Mouse (Mus musculus) intestine, embryonic 16.5 days (tissue): Measurements from ENCODE around the gene Vav1. TPM values are rescaled to one million over a fixed set of nuclear protein-coding genes. Genes with fewer than 3 reads are reported as not detected.

Experiments
- ATAC-seq: fragments of 200-750 bp; cut with Nextera tagmentation; 2 replicates; pipeline ENCODE4 v1.8.0; 2017; ENCODE audit warnings: moderate TSS enrichment, moderate library complexity
- H3K27ac ChIP-seq: fragments of 300-500 bp; sonication (generic); 2 replicates; pipeline ENCODE4 v1.5.1; 2014; ENCODE audit warnings: mild to moderate bottlenecking, low read length
- H3K27me3 ChIP-seq: fragments of 300-500 bp; sonication (generic); replicated peaks from 2 replicates; pipeline ENCODE4 v1.6.1; 2014; ENCODE audit warnings: low read length, control low read depth, mixed read lengths; ENCODE audit not compliant: control insufficient read depth, insufficient read depth
- H3K36me3 ChIP-seq: fragments of 300-500 bp; sonication (generic); 2 replicates; pipeline ENCODE4 v1.6.1; 2014; ENCODE audit warnings: low read length, control low read depth; ENCODE audit not compliant: control insufficient read depth, insufficient read depth
- H3K4me1 ChIP-seq: fragments of 300-500 bp; sonication (generic); 2 replicates; pipeline ENCODE4 v1.6.1; 2014; ENCODE audit warnings: low read length, control low read depth, mixed read lengths; ENCODE audit not compliant: control insufficient read depth, insufficient read depth
- H3K4me2 ChIP-seq: fragments of 300-500 bp; sonication (generic); 2 replicates; pipeline ENCODE4 v1.6.1; 2014; ENCODE audit warnings: low read depth, low read length, control low read depth
- H3K4me3 ChIP-seq: fragments of 300-500 bp; sonication (generic); 2 replicates; pipeline ENCODE4 v1.5.1; 2014; ENCODE audit warnings: mild to moderate bottlenecking, low read length
- H3K9ac ChIP-seq: fragments of 300-500 bp; sonication (generic); 2 replicates; pipeline ENCODE4 v1.6.1; 2014; ENCODE audit warnings: low read depth, low read length
- H3K9me3 ChIP-seq: fragments of 300-500 bp; sonication (generic); 2 replicates; pipeline ENCODE4 v1.6.1; 2016; ENCODE audit warnings: low read length, control low read depth; ENCODE audit not compliant: control insufficient read depth
- WGBS: fragments of 180-500 bp; shearing (Covaris S2); extraction: QIAGEN DNeasy Blood & Tissue Kit; methylation state at CpG from one replicate; pipeline ENCODE4 v1.1.7; 2014; 5-methylcytosine and 5-hydroxymethylcytosine counted together
- polyA plus RNA-seq: library from polyadenylated mRNA; unstranded; fragments of >200 nt; fragmentation: Nextera tagmentation; extraction: Ambion mirVana; gene quantifications from 2 replicates; pipeline ENCODE4 v1.2.1, GENCODE M21; 2015

Gene Vav1
- polyA plus RNA-seq, result 2.4 and 2.8 TPM in 2 replicates

DNA sequence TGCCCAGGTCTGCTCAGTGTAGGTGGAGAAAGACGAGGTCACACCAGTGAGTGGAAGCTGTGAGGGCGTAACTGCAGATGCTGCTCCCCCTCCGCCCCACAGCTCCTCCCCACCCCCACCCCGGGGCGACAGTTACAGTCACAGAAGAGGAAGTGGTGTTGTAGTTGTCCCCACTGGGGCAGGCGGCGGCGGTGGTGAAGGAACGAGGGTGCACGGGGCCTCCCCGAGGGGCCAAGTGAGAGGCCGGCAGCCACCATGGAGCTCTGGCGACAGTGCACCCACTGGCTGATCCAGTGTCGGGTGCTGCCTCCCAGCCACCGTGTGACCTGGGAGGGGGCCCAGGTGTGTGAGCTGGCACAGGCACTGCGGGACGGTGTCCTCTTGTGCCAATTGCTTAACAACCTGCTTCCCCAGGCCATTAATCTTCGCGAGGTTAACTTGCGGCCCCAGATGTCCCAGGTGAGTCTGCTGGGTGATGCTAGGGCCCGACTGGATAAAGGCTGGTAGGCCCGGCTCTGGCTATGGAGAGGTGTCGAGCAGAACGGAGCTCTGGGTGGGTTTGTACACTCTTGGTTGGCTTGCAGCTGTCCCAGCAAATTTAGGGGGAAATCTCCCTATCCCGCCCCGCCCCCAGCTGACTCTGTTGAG is at the start of gene Vav1:
Gene Vav1, plus strand, starts transcription at position 158 of the 648 bp plus-strand sequence.
- H3K4me3 ChIP-seq, result 0 out of 2 replicates have a peak within 1 kb of the TSS, but pooled peaks have one; percentile 9
- ATAC-seq, result no peak
- H3K36me3 ChIP-seq, result no peaks in the 10 kb centered on the region
- H3K9ac ChIP-seq, result no peak within 1 kb of the TSS
- H3K4me2 ChIP-seq, result no peak within 1 kb of the TSS
- H3K9me3 ChIP-seq, result no peaks in the 10 kb centered on the region
- H3K27me3 ChIP-seq, result no peaks in the 10 kb centered on the region
- no peak within 1 kb of the TSS for H3K27ac ChIP-seq
- 56% methylated on average over 26 of the region's 26 CpGs for WGBS
- H3K4me1 ChIP-seq, result peaks cover 5% of the 10 kb centered on the region

DNA sequence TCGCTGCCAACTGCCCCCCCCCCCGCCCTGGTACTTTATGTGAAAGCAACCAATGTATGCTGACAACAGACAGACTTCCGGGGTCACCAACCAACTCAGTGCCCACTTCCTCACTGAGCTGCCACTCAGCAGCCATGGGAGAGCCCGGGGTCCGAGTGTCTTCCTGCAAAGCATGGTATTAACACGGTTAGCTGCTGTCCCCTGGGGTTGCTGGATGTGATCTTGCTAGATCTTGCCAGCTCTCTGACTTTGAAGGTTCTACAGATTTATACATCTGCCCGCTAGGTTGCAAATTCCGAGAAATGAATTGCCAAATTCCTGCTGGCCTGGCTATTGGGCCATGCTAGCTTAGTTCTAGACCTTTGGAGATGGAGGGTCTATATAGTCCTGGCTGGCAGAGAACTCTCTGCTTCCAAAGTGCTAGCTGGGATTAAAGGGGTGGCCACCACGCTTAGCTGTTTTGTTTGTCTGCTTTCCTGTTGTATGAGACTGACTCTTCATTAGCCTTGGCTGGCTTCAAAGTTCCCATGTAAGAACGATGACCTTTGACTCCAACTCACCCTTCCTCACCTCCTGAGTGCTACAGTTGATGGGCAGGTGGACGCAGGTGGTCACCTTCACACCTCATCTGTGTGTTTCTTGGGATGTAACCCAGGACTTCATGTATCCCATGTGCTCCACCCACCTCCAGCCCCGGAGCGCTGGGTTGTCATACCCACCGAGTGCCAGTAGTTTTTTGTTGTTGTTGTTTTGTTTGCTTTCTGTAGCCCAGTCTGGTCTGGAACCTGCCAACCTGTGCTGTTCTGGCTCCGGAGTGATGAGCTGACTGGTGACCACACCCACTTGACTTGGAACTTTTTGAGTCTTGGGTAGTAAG is 48.8 kb upstream of the Vav1 start:
- H3K27me3 ChIP-seq, result no peaks in the 10 kb centered on the region
- H3K9me3 ChIP-seq, result no peaks in the 10 kb centered on the region
- no peak overlapping the region for H3K9ac ChIP-seq
- H3K27ac ChIP-seq, result no peak overlapping the region
- no peaks in the 10 kb centered on the region for H3K36me3 ChIP-seq
- no peak overlapping the region for H3K4me3 ChIP-seq
- 78% methylated on average over 15 of the region's 15 CpGs for WGBS
- ATAC-seq, result no peak
- H3K4me2 ChIP-seq, result no peak overlapping the region
- H3K4me1 ChIP-seq, result peaks cover 14% of the 10 kb centered on the region

DNA sequence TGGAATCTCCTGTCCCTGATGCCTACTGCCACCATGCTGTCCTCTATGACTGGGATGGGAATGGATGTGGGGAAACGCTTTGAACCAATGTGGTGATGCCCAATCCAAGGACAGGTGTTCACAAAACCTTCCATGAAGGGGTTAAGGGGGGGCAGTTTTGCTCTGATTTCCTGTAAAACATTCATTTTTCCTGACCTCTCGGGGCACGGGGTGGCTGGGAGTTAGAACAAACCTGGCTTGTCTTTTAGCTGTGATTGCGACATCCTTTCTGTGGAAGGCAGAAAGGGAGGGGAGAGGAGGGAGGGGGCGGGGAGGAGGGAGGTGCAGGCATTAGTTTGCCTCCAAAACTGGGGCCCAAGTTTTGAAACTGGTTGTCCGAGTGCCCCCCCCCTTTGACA is 48.2 kb upstream of the Vav1 start:
- peaks cover 4% of the 10 kb centered on the region; the same call in 1 of the 2 replicates for H3K36me3 ChIP-seq
- WGBS, result 52% methylated on average over 6 of the region's 6 CpGs
- peaks cover 17% of the 10 kb centered on the region for H3K4me1 ChIP-seq
- H3K27ac ChIP-seq, result no peak overlapping the region
- ATAC-seq, result no peak
- no peak overlapping the region for H3K4me2 ChIP-seq
- H3K9ac ChIP-seq, result no peak overlapping the region
- H3K27me3 ChIP-seq, result no peaks in the 10 kb centered on the region
- no peak overlapping the region for H3K4me3 ChIP-seq
- no peaks in the 10 kb centered on the region for H3K9me3 ChIP-seq

DNA sequence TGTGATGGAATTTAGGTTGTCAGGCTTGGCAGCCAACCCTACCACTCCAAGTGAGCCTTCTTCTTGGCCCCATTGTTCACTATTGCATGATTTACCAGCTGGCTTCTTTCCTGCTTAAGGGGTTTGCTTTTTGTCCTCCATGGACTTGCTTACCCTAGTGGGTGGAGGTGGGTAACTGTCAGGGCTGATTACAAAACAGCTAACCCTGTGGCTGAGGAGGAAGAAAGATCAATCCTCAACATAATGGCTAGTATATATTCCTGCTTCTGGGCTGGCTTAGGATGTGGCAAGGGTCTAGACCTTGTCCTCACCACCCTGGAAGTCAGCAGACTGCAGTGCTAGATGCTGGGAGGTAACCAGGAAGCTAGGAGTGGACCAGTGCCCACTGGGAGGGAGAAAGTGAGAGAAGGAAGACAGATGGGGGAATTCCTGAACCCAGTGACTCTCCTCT is 47.6 kb upstream of the Vav1 start:
- no peaks in the 10 kb centered on the region for H3K27me3 ChIP-seq
- peak overlapping the region; percentile 42 for H3K27ac ChIP-seq
- no peak overlapping the region for H3K4me3 ChIP-seq
- peaks cover 17% of the 10 kb centered on the region for H3K4me1 ChIP-seq
- no peak for ATAC-seq
- peaks cover 9% of the 10 kb centered on the region; the same call in 1 of the 2 replicates for H3K36me3 ChIP-seq
- H3K4me2 ChIP-seq, result no peak overlapping the region
- no peaks in the 10 kb centered on the region for H3K9me3 ChIP-seq
- no peak overlapping the region for H3K9ac ChIP-seq

DNA sequence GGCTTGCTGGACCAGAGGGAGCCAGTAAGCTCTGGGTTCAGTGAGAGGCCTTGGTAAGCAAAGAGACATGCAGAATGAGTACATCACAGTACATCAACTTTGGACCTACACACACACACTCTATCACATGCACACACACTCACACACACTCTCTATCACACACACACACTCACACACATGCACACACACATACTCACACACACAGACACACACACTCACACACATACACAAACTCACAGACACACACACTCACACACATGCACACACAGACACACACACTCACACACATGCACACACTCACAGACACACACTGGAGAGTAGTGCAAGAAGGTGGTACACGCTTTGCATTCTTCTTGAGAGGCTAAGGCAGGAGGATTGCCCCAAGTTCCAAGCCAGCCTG is 46.7 kb upstream of the Vav1 start:
- Histone ChIP-seq H3K9ac (no peak overlapping the region), H3K36me3 (peaks cover 17% of the 10 kb centered on the region), H3K27me3 (no peaks in the 10 kb centered on the region), H3K4me2 (no peak overlapping the region), H3K9me3 (no peaks in the 10 kb centered on the region), H3K4me3 (no peak overlapping the region), H3K27ac (peak overlapping the region; percentile 86; the same call in 1 of the 2 replicates), H3K4me1 (peaks cover 17% of the 10 kb centered on the region)
- WGBS, result 86% methylated on average over 1 of the region's 1 CpGs
- ATAC-seq, result no peak

DNA sequence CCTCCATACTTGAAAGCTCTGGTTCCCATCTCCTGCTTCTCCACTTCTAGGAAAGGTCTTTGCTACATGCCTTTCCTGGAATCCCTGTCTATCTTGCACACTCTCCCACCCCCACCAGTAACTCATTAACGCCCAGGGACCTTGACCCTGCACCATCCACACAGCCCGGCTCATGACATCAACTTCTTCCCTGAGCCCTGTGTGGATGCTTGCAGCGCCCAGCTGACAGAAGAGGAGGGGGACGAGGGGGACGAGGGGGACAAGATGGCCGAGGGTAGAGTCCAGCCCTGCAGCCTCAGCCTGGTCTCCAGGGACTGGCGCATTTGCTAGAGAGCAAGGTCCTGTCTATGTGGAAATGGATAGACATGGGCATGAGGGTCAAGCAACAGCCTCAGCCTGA is 45.9 kb upstream of the Vav1 start:
- ATAC-seq, result peak; percentile 80
- H3K36me3 ChIP-seq, result peaks cover 26% of the 10 kb centered on the region
- 35% methylated on average over 7 of the region's 7 CpGs for WGBS
- peak overlapping the region; percentile 86 for H3K27ac ChIP-seq
- H3K4me3 ChIP-seq, result peak overlapping the region; percentile 46
- H3K9me3 ChIP-seq, result no peaks in the 10 kb centered on the region
- no peaks in the 10 kb centered on the region for H3K27me3 ChIP-seq
- H3K9ac ChIP-seq, result peak overlapping the region; percentile 69
- H3K4me1 ChIP-seq, result peaks cover 17% of the 10 kb centered on the region
- H3K4me2 ChIP-seq, result peak overlapping the region; percentile 30

DNA sequence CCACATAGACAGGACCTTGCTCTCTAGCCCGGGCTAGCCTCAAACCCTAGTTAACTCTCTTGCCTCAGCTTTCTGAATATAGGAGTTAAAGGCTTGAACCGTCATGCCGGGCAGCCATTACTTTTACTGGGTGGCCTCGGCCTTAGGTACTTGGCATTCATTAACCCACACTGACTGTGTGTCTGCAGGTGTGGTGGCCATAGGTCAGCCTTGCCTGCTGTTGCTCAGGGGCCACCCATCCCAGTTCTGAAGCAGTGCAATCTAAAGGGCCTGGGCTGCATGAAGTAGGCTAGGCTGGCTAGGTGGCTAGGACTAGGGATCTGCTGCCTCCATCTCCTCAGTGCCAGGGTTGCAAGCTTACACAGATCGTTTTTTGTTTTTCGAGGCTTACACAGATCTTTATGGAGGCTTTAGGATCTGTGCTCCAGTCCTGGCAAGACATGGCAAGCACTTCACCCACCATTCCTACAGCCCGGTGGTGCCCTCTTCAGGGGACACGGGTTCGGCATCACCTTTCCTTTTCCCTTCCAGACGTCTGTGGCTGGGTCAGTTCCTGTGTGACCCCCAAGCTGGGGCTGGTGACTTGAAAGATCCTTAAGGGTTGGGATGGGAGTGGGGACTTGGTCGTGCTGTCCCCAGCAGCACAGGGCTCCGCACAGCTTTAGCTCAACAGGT is 44.5 kb upstream of the Vav1 start:
- Histone ChIP-seq H3K4me3 (peak overlapping the region; percentile 46), H3K36me3 (peaks cover 27% of the 10 kb centered on the region), H3K9me3 (no peaks in the 10 kb centered on the region), H3K4me2 (peak overlapping the region; percentile 30), H3K9ac (peak overlapping the region; percentile 69), H3K27me3 (no peaks in the 10 kb centered on the region), H3K27ac (peak overlapping the region; percentile 86), H3K4me1 (peaks cover 17% of the 10 kb centered on the region)
- peak; percentile 84 for ATAC-seq
- WGBS, result 60% methylated on average over 12 of the region's 12 CpGs

DNA sequence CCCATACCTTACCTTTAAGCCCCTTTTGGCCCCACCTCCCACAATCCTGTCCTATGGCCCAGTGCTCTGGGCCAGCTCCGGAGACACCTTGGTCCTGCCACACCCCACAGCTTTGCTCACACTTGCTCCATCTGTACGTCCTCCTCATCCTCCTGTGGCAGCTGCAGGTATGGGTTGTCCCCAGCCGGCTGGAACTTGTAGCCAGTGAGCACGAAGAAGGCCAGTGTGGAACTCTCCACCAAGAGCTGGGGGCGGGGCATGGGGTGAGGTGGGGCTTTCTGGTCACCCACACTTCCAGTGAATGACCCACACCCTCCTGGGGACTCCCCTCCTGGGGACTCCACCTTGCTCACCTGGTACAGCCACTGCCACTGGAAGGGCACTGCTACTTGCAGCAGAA is 43.1 kb upstream of the Vav1 start:
- peak overlapping the region; percentile 46 for H3K4me3 ChIP-seq
- 75% methylated on average over 5 of the region's 5 CpGs for WGBS
- H3K27me3 ChIP-seq, result no peaks in the 10 kb centered on the region
- ATAC-seq, result no peak
- peaks cover 27% of the 10 kb centered on the region for H3K36me3 ChIP-seq
- H3K27ac ChIP-seq, result no peak overlapping the region
- H3K4me1 ChIP-seq, result peaks cover 12% of the 10 kb centered on the region
- H3K9me3 ChIP-seq, result no peaks in the 10 kb centered on the region
- peak overlapping the region; percentile 30 for H3K4me2 ChIP-seq
- H3K9ac ChIP-seq, result no peak overlapping the region; the same call in 1 of the 2 replicates

DNA sequence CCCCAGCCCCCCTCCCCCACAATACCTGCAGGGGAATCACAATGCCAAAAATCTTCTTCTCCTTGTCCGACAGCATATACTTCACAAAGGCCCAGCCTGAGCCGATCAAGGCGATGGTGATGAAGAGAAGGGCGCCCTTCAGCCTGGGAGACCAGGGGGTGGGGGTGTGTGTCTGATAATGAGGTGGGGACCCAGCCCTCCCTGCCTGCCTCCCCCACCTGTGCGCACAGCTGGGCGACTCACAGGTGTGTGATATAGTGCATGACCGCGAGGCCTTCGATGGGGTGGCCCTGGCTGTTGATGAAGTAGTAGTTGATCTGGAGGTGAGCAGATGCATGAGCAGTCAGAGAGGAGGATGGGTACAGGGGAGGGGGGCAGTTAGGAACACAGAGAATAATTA is 41.7 kb upstream of the Vav1 start:
- Histone ChIP-seq H3K36me3 (peaks cover 32% of the 10 kb centered on the region), H3K4me3 (no peak overlapping the region), H3K4me1 (peaks cover 3% of the 10 kb centered on the region; the same call in 1 of the 2 replicates), H3K4me2 (no peak overlapping the region), H3K9me3 (no peaks in the 10 kb centered on the region), H3K27me3 (no peaks in the 10 kb centered on the region), H3K27ac (no peak overlapping the region), H3K9ac (no peak overlapping the region)
- whole genome bisulfite sequencing, result 87% methylated on average over 9 of the region's 9 CpGs
- ATAC-seq, result no peak
